Mouse (Mus musculus): ENCODE measurements at regions not wholly inside any gene's neighbourhood (a gene's known extent, or its start where the extent isn't known, plus 50 kb on each side); places are given as distances from the start of the nearest gene placed in this dataset.

- TF ChIP-seq POLR2A (IDR thresholded peaks at IDR 0.05; ENCODE audit: borderline replicate concordance, low read depth, low read length), result no peak
- TF ChIP-seq CTCF (IDR thresholded peaks at IDR 0.05; ENCODE audit: low read depth, low read length), result no peak
Measured at GRCm38 (mm10) chr6:140222534-140223324, 181.5 kb upstream of the Plcz1 start.

Measured in bone marrow macrophage, adult 2 months (primary cell).